Mouse (Mus musculus) erythroblast, embryonic 14.5 days (primary cell): ENCODE measurements around the gene Tcea2.

ENCODE experiments used
- GATA1 ChIP-seq: IDR thresholded peaks from 2 replicates; pipeline ENCODE4 v1.6.1; 2012; ENCODE audit warnings: low read length, inconsistent platforms, mixed read lengths
- TAL1 ChIP-seq: IDR thresholded peaks from 3 replicates; pipeline ENCODE4 v1.6.1; 2012; ENCODE audit warnings: low read length, inconsistent platforms, mixed read lengths

GRCm38 (mm10) chr2:181730051-181730450 lies 49.9 kb downstream of the Tcea2 start:
- TF ChIP-seq GATA1 (no peak), TAL1 (no peak)
